Mouse (Mus musculus) inflammation-experienced regulatory T-cells, adult 16 weeks (primary cell): ENCODE measurements around the gene Flywch2. TPM values are rescaled to one million over a fixed set of nuclear protein-coding genes. Genes with fewer than 3 reads are reported as not detected.

ENCODE experiments used
- polyA plus RNA-seq: library from polyadenylated mRNA; unstranded; fragments of 100-300 nt; shearing (Covaris generic); gene quantifications from one replicate; pipeline ENCODE4 v1.2.1, GENCODE M21; 2017

Flywch2 gene
- polyA plus RNA-seq: 4.5 TPM

GRCm38 (mm10) chr17:23785561-23786471, at the start of gene Flywch2:
Gene Flywch2 (minus strand): TSS chr17:23786081.

DNA sequence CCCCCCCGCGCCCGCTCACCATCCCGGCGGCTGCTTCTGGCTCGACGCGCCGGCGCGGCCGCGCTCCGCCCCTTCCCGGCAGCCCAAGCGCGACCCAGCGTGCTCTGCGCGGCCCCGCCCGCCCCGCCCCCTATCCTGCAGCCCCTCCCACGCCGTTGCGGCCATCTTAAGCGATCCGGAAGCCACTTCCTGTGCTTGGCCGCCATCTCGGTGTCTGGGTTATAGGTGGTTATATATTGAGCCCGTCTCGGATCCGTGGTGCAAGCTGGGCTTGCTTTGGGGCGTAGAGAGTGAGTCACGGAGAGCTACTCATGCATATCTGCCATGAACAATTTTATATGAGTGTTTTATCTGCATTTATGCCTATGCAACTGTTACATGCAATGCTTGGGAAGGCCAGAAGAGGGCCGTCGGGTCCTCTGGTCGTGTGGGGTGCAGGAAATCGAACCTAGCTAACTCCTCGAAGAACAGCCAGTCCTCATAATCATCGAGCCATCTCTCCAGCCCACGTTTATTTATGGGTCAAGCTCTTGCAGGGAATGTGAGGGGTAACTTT, 43.3 kb upstream of the Flywch2 start, which contains the start of gene Elob:
Gene Elob (minus strand): TSS at position 73 of the 556 bp plus-strand sequence.

DNA sequence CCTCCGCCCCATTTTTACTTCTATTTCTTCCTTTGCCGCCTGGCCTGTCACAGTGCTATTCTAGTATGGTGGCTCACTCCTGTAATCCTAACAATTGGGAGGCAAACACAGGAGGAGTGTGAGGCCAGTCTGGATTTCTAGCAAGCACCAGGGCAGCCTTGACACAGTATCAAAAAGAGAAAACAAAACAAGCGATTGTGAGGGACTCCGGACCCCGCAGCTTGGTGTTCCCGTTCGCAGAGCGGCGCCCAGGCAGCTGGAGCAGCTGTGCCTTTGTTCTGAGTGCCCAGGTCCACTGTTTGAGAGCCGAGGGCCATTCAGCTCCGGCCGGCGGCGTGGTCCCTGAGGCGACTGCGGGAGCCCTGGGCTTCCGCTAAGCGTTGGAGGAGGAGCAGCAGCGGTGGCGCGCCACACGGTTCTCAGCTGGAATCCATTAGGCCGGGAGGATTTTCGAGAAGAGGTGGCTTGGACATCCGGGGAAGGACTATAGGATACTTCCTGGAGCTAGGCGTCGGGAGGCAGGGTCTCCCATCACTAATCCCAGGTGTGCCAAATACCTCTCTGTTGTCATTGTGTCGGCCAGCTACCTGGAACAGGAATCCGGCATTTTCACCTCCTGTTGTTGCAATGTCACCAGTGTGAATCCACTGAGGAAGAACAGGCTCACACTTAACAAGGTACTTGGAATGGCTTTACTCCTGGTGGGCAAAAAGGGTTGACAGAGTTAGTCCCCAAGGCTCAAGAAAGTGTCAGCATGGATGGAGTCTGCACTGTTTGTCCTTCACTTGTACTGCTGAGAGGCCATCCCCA, 4.6 kb upstream of the Flywch2 start, which contains the start of gene Srrm2:
Gene Srrm2 (plus strand): TSS at position 264 of the 810 bp plus-strand sequence.

DNA sequence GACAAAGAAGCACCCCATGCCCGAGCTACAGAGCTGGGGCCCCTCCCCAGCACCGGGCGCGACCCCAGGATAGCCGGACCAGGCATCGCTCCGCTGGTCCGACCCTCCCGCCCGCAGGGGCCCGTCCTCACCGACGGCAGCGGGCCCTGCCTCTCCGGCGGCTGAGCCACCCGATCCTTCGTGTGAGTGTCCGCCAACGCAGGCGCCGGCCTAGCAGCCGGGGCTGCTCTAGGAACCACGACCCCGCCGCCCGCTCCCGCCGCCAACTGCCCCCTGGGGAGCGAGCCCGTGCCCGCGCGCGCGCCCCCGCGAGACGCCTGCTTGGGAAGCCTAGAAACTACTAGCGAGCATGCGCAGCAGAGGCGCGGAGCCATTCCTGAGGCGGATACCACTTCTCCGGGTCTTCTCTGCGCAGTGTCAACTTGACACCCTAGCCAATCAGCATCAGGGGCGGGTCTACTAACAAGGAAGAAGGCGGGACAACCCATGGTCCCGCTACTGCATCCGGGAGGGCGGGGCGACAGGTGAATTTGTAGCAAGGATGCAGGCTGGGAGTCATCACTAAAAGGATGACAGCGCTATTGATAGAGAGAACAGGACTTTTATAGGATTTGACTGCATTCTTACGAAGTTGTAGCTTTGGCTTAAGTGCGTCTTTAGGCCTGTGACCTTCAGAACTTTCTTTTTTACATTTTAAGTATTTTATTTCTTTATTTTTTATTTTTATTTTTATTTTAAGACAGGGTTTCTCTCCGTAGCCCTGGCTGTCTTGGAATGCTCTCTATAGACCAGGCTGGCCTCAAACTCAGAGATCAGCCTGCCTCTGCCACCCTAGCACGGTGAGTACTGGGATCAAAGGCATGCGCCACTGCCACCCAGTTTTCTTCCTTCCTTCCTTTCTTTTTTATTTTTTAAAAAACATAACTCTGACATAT, 14.3 kb downstream of the Flywch2 start, which contains the start of gene Flywch1:
Gene Flywch1 (minus strand): TSS at position 319 of the 935 bp plus-strand sequence.

GRCm38 (mm10) chr17:23745301-23746251, 40.3 kb downstream of the Flywch2 start, which contains the start of gene Kremen2:
Gene Kremen2 (minus strand): TSS chr17:23745833.

GRCm38 (mm10) chr17:23740598-23741021, 45.3 kb downstream of the Flywch2 start, which contains the start of gene Paqr4:
Gene Paqr4 (minus strand): TSS chr17:23740867.

Other genes starting within 250 kb of the Flywch2 start
- gene Zfp213, start 221.8 kb downstream of the Flywch2 start, polyA plus RNA-seq: 18.8 TPM
- gene Zfp13, start 186.6 kb downstream of the Flywch2 start, polyA plus RNA-seq: not detected
- gene Zscan10, start 185.2 kb downstream of the Flywch2 start, polyA plus RNA-seq: 2.0 TPM
- 0.77 TPM for gene Mmp25, start 140.8 kb downstream of the Flywch2 start, polyA plus RNA-seq
- gene Bicdl2, start 125.6 kb downstream of the Flywch2 start, polyA plus RNA-seq: not detected
- 68.4 TPM for gene Hcfc1r1, start 112.5 kb downstream of the Flywch2 start, polyA plus RNA-seq
- 33.8 TPM for gene Thoc6, start 112.2 kb downstream of the Flywch2 start, polyA plus RNA-seq
- 9.2 TPM for gene Tnfrsf12a, start 108.6 kb downstream of the Flywch2 start, polyA plus RNA-seq
- not detected for gene Cldn6, start 106.8 kb downstream of the Flywch2 start, polyA plus RNA-seq
- gene Cldn9, start 102.1 kb downstream of the Flywch2 start, polyA plus RNA-seq: not detected
- not detected for gene 1520401A03Rik, start 63.3 kb downstream of the Flywch2 start, polyA plus RNA-seq
- 28.6 TPM for gene Pkmyt1, start 59.7 kb downstream of the Flywch2 start, polyA plus RNA-seq
- 10.4 TPM for gene Paqr4, start 45.2 kb downstream of the Flywch2 start, polyA plus RNA-seq
- gene Kremen2, start 40.2 kb downstream of the Flywch2 start, polyA plus RNA-seq: 6.0 TPM
- gene Flywch1, start 14.5 kb downstream of the Flywch2 start, polyA plus RNA-seq: 34.0 TPM
- 568 TPM for gene Srrm2, start 4.5 kb upstream of the Flywch2 start, polyA plus RNA-seq
- gene Elob, start 43.1 kb upstream of the Flywch2 start, polyA plus RNA-seq: 672 TPM
- gene Prss33, start 50.0 kb upstream of the Flywch2 start, polyA plus RNA-seq: 0.39 TPM
- gene Prss32, start 57.8 kb upstream of the Flywch2 start, polyA plus RNA-seq: not detected
- 6.6 TPM for gene Prss41, start 58.1 kb upstream of the Flywch2 start, polyA plus RNA-seq
- not detected for gene Prss21, start 82.0 kb upstream of the Flywch2 start, polyA plus RNA-seq
- not detected for gene Dcpp1, start 94.8 kb upstream of the Flywch2 start, polyA plus RNA-seq
- not detected for gene Dcpp2, start 94.8 kb upstream of the Flywch2 start, polyA plus RNA-seq
- not detected for gene Dcpp3, start 131.4 kb upstream of the Flywch2 start, polyA plus RNA-seq
- not detected for gene Sbp, start 155.6 kb upstream of the Flywch2 start, polyA plus RNA-seq
- not detected for gene Sbpl, start 169.2 kb upstream of the Flywch2 start, polyA plus RNA-seq
- gene Prss30, start 194.5 kb upstream of the Flywch2 start, polyA plus RNA-seq: 0.26 TPM
- not detected for gene Prss22, start 212.0 kb upstream of the Flywch2 start, polyA plus RNA-seq